Mouse (Mus musculus): ENCODE results near the gene Papolb. TPM values are rescaled to one million over a fixed set of nuclear protein-coding genes. Genes with fewer than 3 reads are reported as not detected.

Gene Papolb
- polyA plus RNA-seq, 1 experiment from 2014 or later: not detected

GRCm38 (mm10) chr5:142498964-142499363 lies 30.9 kb downstream of the Papolb start:
- WGBS: 51% methylated on average over 3 of the region's 3 CpGs
- Histone ChIP-seq H3K4me3 (ENCODE audit: low read depth, low read length) (no peak overlapping the region), H3K27me3 (ENCODE audit: control insufficient read depth, insufficient read depth, low read length) (no peaks in the 10 kb centered on the region), H3K36me3 (ENCODE audit: control insufficient read depth, insufficient read depth, low read length) (no peaks in the 10 kb centered on the region), H3K4me1 (replicated peaks; ENCODE audit: control insufficient read depth, insufficient read depth) (no peaks in the 10 kb centered on the region), H3K9me3 (ENCODE audit: control insufficient read depth, low read length) (no peaks in the 10 kb centered on the region), H3K27ac (replicated peaks) (no peak overlapping the region), H3K4me2 (replicated peaks; ENCODE audit: low read depth) (no peak overlapping the region), H3K9ac (ENCODE audit: low read length) (no peak overlapping the region)
- DNase-seq (ENCODE audit: low spot score): no peak
- TF ChIP-seq CTCF (IDR thresholded peaks at IDR 0.05; ENCODE audit: low read depth): peak; percentile 76
- TF ChIP-seq EP300 (optimal IDR thresholded peaks at IDR 0.05): no peak
- no peak for ATAC-seq (ENCODE audit: low FRiP score, low TSS enrichment)

GRCm38 (mm10) chr5:142495321-142496096 lies 34.4 kb downstream of the Papolb start:
- Histone ChIP-seq H3K36me3 (ENCODE audit: control insufficient read depth, insufficient read depth, low read length) (no peaks in the 10 kb centered on the region), H3K4me2 (replicated peaks; ENCODE audit: low read depth) (no peak overlapping the region), H3K4me3 (ENCODE audit: low read depth, low read length) (no peak overlapping the region), H3K27me3 (ENCODE audit: control insufficient read depth, insufficient read depth, low read length) (no peaks in the 10 kb centered on the region), H3K9ac (ENCODE audit: low read length) (no peak overlapping the region), H3K4me1 (replicated peaks; ENCODE audit: control insufficient read depth, insufficient read depth) (no peaks in the 10 kb centered on the region), H3K27ac (replicated peaks) (no peak overlapping the region), H3K9me3 (ENCODE audit: control insufficient read depth, low read length) (no peaks in the 10 kb centered on the region)
- ATAC-seq (ENCODE audit: low FRiP score, low TSS enrichment): no peak
- WGBS: 53% methylated on average over 14 of the region's 14 CpGs
- no peak for DNase-seq (ENCODE audit: low spot score)
- TF ChIP-seq CTCF (IDR thresholded peaks at IDR 0.05; ENCODE audit: low read depth) (no peak), EP300 (optimal IDR thresholded peaks at IDR 0.05) (no peak)

- DNase-seq (ENCODE audit: low spot score): no peak
- Histone ChIP-seq H3K9ac (ENCODE audit: low read length) (no peak overlapping the region), H3K27me3 (ENCODE audit: control insufficient read depth, insufficient read depth, low read length) (no peaks in the 10 kb centered on the region), H3K4me2 (replicated peaks; ENCODE audit: low read depth) (no peak overlapping the region), H3K4me3 (ENCODE audit: low read depth, low read length) (no peak overlapping the region), H3K4me1 (replicated peaks; ENCODE audit: control insufficient read depth, insufficient read depth) (no peaks in the 10 kb centered on the region), H3K27ac (replicated peaks) (no peak overlapping the region), H3K36me3 (ENCODE audit: control insufficient read depth, insufficient read depth, low read length) (no peaks in the 10 kb centered on the region), H3K9me3 (ENCODE audit: control insufficient read depth, low read length) (no peaks in the 10 kb centered on the region)
- 85% methylated on average over 3 of the region's 3 CpGs for WGBS
- ATAC-seq (ENCODE audit: low FRiP score, low TSS enrichment): no peak
- TF ChIP-seq EP300 (optimal IDR thresholded peaks at IDR 0.05) (no peak), CTCF (IDR thresholded peaks at IDR 0.05; ENCODE audit: low read depth) (no peak)
Observed at GRCm38 (mm10) chr5:142493307-142493706, 36.6 kb downstream of the Papolb start.

GRCm38 (mm10) chr5:142489955-142490707 lies 39.7 kb downstream of the Papolb start:
- WGBS: 59% methylated on average over 9 of the region's 9 CpGs
- H3K36me3 ChIP-seq (ENCODE audit: control insufficient read depth, insufficient read depth, low read length): no peaks in the 10 kb centered on the region
- no peaks in the 10 kb centered on the region for H3K27me3 ChIP-seq (ENCODE audit: control insufficient read depth, insufficient read depth, low read length)
- no peaks in the 10 kb centered on the region for H3K9me3 ChIP-seq (ENCODE audit: control insufficient read depth, low read length)
- no peak for DNase-seq (ENCODE audit: low spot score)
- H3K4me1 ChIP-seq (replicated peaks; ENCODE audit: control insufficient read depth, insufficient read depth): no peaks in the 10 kb centered on the region
- no peak overlapping the region for H3K4me2 ChIP-seq (replicated peaks; ENCODE audit: low read depth)
- no peak for ATAC-seq (ENCODE audit: low FRiP score, low TSS enrichment)
- no peak overlapping the region for H3K9ac ChIP-seq (ENCODE audit: low read length)
- H3K4me3 ChIP-seq (ENCODE audit: low read depth, low read length): no peak overlapping the region
- TF ChIP-seq EP300 (optimal IDR thresholded peaks at IDR 0.05): no peak
- no peak for TF ChIP-seq CTCF (IDR thresholded peaks at IDR 0.05; ENCODE audit: low read depth)
- H3K27ac ChIP-seq (replicated peaks): no peak overlapping the region

GRCm38 (mm10) chr5:142486654-142487053 lies 43.2 kb downstream of the Papolb start:
- DNase-seq (ENCODE audit: low spot score) (no peak), ATAC-seq (ENCODE audit: low FRiP score, low TSS enrichment) (no peak; the same call in 1 of the 2 replicates)
- no peak overlapping the region for H3K4me2 ChIP-seq (replicated peaks; ENCODE audit: low read depth)
- no peak overlapping the region for H3K9ac ChIP-seq (ENCODE audit: low read length)
- no peak overlapping the region for H3K4me3 ChIP-seq (ENCODE audit: low read depth, low read length)
- no peaks in the 10 kb centered on the region for H3K36me3 ChIP-seq (ENCODE audit: control insufficient read depth, insufficient read depth, low read length)
- 49% methylated on average over 9 of the region's 9 CpGs for WGBS
- no peaks in the 10 kb centered on the region for H3K9me3 ChIP-seq (ENCODE audit: control insufficient read depth, low read length)
- H3K27me3 ChIP-seq (ENCODE audit: control insufficient read depth, insufficient read depth, low read length): no peaks in the 10 kb centered on the region
- no peak for TF ChIP-seq CTCF (IDR thresholded peaks at IDR 0.05; ENCODE audit: low read depth)
- TF ChIP-seq EP300 (optimal IDR thresholded peaks at IDR 0.05): no peak
- H3K4me1 ChIP-seq (replicated peaks; ENCODE audit: control insufficient read depth, insufficient read depth): no peaks in the 10 kb centered on the region
- H3K27ac ChIP-seq (replicated peaks): no peak overlapping the region

GRCm38 (mm10) chr5:142483581-142483980 lies 46.3 kb downstream of the Papolb start:
- Histone ChIP-seq H3K27ac (replicated peaks) (no peak overlapping the region), H3K36me3 (ENCODE audit: control insufficient read depth, insufficient read depth, low read length) (no peaks in the 10 kb centered on the region), H3K4me2 (replicated peaks; ENCODE audit: low read depth) (no peak overlapping the region), H3K4me1 (replicated peaks; ENCODE audit: control insufficient read depth, insufficient read depth) (no peaks in the 10 kb centered on the region), H3K27me3 (ENCODE audit: control insufficient read depth, insufficient read depth, low read length) (no peaks in the 10 kb centered on the region), H3K9ac (ENCODE audit: low read length) (no peak overlapping the region), H3K9me3 (ENCODE audit: control insufficient read depth, low read length) (no peaks in the 10 kb centered on the region), H3K4me3 (ENCODE audit: low read depth, low read length) (no peak overlapping the region)
- ATAC-seq (ENCODE audit: low FRiP score, low TSS enrichment) (no peak), DNase-seq (ENCODE audit: low spot score) (no peak)
- 91% methylated on average over 5 of the region's 5 CpGs for WGBS
- TF ChIP-seq EP300 (optimal IDR thresholded peaks at IDR 0.05): no peak
- TF ChIP-seq CTCF (IDR thresholded peaks at IDR 0.05; ENCODE audit: low read depth): no peak
